Mouse (Mus musculus) kidney, adult 2 months (tissue): ENCODE results near the gene Col10a1.

Experiments
- CTCF ChIP-seq: fragments of 200-500 bp; conservative IDR thresholded peaks from 2 replicates; pipeline ENCODE4 v1.5.1; 2011; ENCODE audit warnings: low read depth, mild to moderate bottlenecking, control low read depth, low read length, moderate library complexity, mixed read lengths; ENCODE audit not compliant: insufficient read depth, insufficient read length
- POLR2A ChIP-seq: fragments of 200-500 bp; IDR thresholded peaks from one replicate; pipeline ENCODE4 v1.6.1; 2011; ENCODE audit warnings: low read depth, low read length, control low read depth

GRCm38 (mm10) chr10:34368138-34368537 lies 21.6 kb upstream of the Col10a1 start:
- TF ChIP-seq CTCF, result no peak; the same call in 1 of the 2 replicates
- no peak for TF ChIP-seq POLR2A
